Mouse (Mus musculus) thymus, postnatal 25 days (tissue): ENCODE data around the gene Acox1.
A peak's percentile ranks its signal among the peaks of the same experiment; 100 is the strongest.

Source experiments
- DNase-seq: peaks from one replicate; pipeline ENCODE4 v3.0.0; 2022

Gene Acox1

DNA sequence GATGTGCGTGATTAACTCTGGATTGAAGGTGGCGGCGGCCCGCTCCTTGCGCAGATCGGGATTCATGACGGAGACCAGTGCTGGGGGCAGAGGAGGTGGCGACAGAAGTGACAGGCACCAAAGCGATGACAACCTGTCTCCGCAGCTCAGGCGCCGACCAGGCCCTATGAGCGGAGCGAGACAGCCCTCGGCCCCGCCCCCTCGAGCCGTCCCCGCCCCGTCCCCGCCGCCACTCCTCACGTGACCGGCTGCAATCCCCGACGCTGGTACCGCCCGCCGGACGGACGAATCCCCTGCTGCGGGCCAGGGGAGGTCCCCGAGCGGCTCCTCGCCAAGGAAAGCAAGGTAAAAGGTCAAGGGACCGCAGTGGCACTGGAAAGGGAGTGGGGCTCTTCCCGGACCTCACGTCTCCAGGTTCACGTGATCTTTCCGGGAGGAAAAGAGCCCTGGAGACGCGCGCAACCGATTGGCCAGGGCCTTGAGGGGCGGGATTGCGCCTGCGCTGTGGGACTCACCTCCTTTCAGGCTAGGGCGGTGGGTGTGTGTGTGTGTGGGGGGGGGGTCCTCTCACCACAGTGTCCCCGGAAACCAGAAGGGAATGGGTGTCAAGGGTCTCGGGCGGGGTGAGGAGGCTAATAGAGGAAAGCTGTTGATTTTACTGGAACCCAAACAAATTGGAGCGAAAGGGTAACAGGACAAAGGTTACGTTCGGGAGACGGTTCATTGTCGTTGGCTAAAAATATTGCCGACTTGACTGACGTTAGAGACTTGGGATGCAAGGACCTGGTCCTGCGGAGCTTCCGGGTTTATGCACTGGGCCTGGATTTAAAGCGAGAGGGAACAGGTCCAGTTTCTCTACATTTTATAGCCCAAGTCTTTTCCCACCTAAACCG, at the start of gene Acox1, which contains the start of gene Ten1:
TSS of gene Acox1 (minus strand) at position 407 of the 893 bp plus-strand sequence.
TSS of gene Ten1 (plus strand) at position 217 of the 893 bp plus-strand sequence.
- peak; percentile 98 for DNase-seq

DNA sequence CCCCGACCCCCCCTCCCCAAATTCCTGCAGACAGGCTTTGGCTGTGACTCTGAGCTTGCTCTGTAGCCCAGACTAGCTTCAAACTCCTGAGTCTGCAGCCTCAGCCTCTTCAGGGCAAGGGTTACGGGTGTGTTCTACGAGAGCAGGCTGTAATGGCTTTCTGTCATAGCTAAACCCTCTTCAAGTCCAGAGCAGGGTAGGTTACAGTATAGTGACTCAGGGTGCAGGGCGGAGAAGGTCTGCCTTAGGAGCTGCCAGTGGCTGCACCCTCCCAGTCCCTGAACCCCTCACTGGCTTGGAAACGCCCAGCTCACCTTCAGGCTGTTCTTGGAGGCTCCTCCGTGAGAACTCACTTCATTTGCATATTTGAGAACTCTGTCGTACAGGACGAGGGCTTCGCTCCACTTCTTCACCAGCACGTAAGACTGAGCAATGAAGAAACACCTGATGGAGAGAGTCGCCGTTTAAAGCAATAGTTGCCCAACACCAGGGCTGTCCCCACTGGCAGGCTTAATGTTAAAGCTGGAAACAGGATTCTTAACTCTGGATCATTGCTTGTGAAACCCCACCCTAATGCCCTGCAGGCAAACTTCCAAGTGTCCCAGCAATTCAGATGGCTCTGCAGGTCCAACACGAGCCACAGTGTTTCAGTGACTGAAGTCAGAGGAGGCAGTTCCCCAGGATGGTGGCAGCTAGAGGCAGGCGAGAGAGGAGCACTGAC, 48.8 kb upstream of the Acox1 start:
- no peak for DNase-seq

DNA sequence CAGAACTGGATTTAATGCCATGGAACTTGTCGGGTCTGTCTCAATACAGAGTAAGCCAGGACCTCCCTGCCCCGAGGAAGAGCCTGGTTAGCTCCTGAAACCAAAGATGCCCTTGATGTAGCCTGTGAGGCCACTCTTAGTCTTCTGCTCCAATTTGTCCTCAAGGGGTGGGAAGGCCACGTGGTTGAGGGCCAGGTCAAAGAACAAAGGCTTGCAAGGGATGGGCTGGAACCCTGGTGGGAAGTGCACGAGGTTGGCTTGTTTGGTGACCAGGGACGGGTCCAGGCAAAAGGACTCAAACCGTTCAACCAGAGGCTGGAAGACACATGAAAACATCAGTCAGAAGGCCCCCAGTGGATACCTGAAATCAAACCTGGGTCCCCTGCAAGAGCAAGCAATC, 46.8 kb upstream of the Acox1 start:
- DNase-seq: no peak

DNA sequence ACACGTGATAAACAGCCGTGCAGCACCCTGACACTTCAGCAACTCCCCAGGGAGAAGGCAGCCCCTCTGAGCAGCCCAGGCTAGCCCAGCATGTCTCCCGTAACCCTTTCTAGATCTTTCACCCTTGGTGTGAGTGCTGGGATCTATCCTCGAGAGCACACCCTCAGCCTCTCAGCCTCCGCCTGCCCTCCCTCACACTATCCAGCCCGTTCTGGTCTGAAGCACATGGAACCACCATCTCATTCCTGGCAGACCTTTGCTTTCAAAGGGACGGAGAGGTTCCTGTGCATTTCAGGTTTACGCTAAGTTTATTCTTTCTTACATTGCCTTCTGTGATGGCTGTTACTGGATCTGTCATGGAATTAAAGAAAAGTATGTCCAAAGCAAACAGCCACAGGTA, 45.7 kb upstream of the Acox1 start:
- DNase-seq: no peak

DNA sequence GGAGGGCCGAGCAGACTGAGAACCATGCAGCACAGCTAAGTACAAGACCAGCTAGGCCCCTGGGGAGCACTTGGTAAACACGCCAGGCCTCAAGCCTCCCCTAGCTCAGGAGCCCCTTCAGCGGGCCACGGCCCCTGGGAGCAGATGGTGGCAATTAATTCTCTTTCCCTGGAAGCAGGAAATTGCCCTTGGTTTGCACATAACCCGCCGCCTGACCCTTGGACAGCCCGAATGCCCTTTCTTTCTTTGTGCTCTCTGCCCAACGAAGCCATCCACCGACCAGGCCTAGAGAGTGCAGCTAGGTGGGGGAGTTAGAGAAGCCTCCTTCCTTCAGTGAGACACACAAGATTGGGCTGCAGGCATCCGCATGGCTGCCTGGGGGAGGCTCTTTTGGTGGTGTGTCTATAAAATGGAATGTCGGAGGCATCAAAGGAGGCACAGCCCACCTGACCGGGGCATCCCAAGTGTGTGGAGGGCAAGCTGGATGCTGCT, 42.9 kb upstream of the Acox1 start:
- no peak for DNase-seq

DNA sequence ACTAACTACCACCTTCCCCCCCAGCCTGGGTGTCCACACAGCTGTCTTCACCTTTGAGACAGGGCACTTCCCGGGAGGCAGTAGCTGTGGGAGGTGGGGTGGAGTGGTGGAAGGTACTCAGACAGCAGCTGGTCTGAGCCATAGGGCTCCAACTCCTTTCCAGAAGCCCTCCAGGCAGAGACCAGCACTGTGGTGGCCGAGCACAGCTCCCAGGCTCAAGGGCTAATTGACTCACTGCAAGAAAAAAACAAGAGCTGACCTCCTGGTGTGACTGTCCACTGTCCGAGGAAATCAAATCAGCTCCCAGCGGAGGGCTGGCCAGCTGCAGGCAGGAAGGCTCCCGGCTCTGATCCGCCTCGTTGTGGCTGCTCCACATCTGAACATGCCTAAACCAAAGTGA, 41.0 kb upstream of the Acox1 start:
- DNase-seq: no peak

DNA sequence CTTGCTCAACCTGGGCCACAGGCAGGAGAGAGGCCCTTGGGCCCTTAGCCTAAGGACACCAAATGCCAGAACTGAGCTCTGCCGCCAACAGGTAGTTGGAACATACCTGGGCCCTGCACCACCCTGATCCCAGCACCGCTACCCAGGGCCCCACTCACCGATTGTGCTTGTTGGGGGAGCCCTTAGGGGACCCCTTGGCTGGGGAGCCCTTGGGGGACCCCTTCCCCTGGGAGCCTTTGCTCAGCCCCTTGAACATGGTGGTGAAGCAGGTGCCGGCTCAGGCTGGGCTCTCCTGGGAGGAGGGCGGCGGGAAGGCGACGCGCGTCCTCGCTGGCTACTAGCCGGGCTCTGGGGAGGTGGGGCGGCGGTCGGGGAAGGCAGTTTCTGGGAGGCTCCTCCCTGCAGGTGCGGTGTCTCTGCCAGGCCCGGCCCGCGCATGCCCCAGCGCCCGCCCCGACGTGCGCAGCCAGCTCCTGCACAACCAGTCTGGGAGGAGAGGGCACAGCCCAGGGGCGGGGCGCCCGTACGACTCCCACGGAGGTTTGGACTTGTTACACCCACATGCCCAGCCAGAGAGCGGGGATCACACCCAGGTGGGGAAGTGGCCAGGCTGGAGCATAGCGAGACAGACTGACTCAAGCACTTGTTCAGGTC, 39.0 kb upstream of the Acox1 start, which contains the start of gene Evpl:
TSS of gene Evpl (minus strand) at position 336 of the 654 bp plus-strand sequence.
- DNase-seq: peak; percentile 72

DNA sequence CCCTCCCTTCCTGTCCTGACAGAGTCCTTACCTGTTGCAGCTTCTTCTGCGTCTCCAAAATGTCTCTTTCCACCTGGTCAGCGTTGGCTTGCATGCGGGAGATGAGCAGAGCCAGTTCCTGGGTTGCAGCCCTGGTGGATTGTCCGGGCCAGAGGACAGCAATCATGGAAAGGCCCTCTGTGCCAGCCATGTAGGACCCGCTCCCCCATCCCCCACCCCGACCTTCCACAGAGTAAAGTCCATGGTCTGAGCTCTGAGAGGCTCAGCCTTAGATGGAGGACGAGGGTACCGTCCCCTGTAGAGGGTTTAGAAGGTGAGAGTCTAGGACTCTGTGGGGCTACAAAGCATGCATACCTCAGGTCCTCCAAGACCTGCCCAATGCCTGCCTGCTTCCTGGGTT, 36.1 kb upstream of the Acox1 start:
- no peak for DNase-seq

DNA sequence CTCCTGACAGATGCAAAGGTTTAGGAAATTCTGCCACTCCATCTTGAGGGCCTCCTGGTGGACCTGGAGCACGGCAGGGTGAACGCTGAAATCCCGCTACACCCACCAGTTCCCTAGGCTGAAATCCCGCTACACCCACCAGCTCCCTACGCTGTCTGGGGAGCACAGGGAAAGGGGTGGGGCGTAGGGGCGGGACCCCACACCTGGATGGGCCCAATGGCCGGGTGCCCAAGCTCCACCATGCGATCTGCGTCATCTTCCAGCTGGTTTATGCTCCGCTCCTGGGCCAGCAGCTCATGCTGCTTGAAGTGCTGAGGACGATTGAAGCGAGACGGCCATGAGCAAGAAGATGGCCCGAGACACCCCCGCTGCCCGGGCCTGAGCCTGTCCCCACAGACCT, 33.6 kb upstream of the Acox1 start:
- DNase-seq: no peak

DNA sequence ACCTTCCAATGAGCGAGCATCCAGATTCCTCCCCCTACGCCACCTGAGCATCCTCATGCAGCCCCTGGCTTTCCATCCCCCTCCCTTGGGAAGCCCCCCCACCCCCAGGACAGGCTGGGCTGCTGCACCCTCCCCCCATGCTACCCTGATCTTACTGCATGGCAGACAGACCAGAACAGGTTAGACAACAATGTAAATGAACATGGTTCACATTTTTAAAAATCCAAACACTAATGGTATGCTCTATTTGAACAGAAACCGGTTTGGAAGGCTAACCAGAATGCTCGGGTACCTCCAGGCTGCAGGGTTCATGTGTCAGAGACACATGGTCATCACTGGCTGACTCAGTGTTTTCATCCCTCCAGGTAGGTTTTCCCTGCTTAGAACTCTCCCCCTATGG, 29.9 kb upstream of the Acox1 start:
- no peak for DNase-seq

DNA sequence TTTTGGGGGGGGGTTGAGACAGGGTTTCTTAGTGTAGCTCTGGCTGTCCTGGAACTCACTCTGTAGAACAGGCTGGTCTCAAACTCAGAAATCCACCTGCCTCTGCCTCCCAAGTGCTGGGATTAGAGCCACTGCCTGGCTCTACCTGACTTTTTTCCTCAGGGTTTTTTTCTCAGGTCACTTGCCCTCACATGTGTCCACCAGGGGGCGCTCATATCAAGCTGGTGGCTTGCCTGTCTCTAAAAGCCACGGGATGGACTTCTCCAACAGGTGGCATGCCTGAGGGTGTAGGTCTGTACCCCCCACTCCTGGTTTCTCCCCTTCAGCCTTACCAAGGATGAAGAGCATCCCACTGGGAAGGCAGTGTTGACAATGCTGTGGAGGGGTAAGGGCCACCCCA, 27.6 kb upstream of the Acox1 start:
- peak; percentile 86 for DNase-seq

DNA sequence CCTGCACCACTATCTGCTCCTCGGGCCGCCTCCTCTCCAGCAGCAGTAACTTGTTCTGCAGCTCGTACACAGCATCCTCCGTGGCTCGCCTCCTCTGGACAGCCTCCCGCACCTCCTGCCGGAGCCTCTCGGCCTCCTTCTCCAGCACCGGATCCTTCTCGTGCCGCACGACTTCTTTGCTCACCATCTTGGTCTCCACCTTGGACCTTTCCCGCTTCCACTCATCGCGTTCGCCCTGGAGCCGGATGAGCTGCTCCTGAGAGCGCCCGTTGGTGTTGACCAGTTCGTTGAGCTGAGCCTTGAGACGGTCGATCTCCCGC, 23.9 kb upstream of the Acox1 start:
- DNase-seq: no peak

DNA sequence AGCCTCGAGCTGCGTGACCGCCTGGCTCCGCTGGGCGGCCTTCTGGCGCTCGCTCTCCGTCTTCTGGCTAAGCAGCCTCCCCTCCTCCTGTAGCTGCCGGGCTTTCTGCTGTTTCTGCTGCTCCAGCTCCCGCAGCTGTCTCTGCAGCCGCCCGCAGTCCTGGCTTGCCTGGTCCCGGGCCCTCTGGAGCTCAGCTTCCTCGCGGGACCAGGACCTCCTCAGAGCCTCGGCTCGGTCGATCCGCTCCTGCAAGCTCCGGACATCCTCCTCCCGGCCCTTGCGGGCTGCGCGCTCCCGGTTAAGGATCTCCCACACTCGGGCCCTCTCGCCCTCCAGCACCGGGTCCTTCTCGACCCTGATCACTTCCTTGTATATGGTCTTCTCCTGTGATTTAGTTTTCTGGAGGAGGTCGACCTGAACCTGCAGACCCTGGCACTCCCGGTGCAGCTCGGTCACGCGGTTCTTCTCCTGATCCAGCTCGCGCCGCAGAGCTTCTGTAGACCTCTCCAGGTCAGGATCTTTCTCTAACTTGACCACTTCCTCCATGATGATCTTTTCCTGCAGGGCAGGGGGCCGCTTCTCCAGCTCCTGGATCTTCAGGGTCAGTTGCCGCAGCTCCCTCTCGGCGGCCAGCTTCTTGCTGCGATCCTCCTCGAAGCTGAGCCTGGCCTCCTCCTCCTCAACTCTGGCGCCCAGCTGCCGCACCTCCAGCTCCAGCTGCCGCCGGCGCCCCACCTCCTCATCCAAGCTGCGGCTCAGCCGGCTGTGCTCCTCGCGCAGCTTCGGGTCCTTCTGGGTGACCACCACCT, 23.3 kb upstream of the Acox1 start:
- no peak for DNase-seq

DNA sequence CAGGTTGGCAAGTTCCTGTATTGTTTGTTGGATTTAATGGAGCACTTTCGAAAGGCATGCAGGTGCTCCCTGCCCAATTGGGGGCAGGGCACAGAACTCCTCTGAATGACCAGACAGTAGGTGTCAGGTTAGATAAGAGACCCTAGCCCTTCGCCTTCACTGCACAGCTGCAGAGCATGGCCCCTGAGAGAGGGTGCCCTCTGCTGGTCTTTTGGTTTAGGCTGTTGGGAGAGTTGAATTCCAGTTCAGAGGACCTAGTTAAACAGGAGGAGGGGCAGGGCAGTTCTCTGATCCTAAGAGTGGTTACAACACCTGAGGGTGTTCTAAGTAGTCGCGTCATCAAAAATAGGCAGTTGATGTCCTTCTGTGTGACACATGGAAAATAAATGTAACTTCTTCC, 21.0 kb upstream of the Acox1 start:
- peak; percentile 74 for DNase-seq

DNA sequence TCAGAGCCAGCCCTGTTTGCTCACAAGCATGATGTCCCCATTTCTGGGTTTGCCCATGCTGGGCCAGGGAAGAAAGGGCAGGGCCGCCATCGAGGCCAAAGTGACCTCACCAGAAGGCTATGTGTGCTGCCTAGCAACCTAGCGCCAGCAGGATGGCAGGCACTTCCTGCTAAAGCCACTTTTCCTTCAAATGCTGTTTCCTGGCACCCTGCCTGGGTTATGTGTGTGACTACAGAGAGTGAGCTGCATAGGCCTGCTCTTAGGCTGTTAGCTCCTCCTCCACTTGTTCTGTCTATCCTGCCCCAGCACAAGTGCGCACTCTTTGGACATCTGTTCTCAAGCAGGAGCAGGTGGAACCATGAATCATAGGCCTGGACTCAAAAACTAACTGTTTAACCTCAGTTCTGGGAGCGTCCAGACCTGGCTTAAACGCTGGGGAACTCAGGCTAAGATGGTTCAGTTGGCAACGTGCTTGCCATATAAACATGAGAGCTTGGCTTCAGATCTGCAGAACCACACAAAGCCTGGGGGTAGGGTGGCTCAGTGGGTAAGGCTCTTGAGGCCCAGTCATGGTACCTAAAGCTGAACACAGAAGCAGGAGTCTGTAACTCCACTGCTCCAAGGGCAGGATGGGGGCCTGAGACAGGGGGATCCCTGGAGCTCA, 20.0 kb upstream of the Acox1 start:
- DNase-seq: peak; percentile 22

DNA sequence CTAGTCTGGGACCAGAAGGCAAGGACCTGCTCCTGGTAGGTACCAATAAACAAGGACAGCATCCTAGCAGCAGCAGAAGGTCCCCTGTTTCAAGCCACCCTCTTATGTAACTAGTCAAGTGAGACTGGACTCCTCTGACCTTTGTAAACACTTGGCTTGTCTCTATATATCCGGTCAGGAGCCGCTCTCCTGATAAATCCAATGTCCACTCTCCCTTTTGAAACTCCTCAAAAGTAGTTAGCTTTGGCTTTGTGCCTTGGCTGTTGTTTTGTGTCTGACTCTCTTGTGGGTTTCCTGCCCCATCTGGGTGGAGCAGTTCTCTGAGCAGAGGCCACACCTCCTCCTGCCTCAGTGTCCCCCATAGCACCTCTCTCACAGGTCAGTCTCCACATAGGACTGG, 19.4 kb upstream of the Acox1 start:
- DNase-seq: no peak

DNA sequence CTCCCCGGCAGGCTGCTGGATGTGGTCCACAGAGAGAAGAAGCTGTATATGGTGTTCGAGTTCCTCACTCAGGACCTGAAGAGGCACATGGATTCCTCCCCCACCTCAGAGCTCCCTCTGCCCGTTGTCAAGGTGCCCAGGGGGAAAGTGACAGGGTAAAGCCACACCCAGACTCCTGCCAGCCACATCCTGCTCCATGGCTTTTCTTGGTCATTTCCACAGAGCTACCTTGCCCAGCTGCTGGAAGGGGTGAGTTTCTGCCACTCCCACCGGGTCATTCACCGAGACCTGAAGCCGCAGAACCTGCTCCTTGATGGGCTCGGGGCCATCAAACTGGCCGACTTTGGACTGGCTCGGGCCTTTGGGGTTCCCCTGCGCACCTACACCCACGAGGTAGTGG, 17.7 kb upstream of the Acox1 start:
- no peak for DNase-seq

DNA sequence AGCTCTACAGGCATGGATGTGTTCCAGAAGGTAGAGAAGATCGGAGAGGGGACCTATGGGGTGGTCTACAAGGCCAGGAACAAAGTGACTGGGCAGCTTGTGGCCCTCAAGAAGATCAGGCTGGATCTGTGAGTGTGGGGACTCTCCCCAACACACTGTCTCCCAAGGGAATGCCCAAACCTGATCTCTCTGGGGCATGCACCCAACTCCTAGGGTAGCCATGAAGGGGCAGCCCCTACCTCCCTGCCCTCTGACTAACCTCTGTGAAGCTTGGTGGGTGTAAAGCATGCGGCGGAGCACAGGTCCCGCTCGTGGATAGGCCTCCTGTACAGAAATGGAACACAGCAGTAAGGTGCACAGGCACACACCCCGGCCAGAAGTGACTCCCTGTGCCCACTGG, 17.1 kb upstream of the Acox1 start:
- DNase-seq: no peak

DNA sequence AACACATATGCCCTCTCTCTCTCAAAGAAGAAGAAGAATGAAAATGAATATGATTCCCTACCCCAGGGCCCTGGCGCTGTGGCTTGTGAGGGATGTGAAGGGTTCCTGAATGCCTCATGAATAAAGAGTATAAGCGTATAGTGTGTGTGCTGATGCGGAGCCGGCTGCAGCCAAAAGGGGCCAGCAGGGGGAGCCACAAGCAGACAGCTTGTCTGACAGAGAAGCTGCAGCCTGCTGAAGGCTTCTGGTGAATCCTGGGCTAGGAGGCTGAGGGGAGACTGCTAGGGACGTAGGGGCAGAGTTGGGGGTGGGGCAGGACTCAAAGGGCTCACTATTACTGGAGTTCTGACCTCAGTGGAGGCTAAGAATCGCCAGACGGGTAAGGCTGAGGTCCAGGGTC, 16.3 kb upstream of the Acox1 start:
- DNase-seq: peak; percentile 30

DNA sequence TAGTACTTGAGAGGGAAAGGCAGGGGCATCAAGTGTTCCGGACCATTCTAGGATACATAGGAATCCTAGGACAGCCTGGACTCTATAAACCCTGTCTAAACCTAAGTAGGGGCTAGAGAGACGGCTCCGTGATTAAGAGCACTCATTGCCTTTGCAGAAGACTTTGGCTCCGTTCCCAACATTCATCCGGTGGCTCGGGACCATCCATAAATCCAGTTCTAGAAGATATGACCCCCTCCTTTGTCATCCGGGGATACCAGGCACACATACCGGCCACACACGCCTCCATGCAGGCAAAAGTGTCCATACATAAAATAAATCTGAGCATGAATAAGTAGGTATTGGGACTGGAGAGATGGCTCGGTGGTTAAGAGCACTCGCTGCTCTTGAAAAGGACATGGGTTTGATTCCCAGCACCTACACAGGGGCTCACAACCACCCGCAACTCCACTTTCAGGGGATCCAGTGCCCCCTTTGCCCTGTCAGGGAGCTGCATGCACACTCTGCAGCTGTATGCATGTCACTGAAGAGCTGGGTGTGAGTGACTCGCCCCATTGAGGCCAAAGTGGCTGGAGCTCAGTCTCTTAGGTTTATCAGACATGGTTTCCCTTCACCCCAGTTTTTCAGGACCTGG, 15.1 kb upstream of the Acox1 start:
- no peak for DNase-seq

DNA sequence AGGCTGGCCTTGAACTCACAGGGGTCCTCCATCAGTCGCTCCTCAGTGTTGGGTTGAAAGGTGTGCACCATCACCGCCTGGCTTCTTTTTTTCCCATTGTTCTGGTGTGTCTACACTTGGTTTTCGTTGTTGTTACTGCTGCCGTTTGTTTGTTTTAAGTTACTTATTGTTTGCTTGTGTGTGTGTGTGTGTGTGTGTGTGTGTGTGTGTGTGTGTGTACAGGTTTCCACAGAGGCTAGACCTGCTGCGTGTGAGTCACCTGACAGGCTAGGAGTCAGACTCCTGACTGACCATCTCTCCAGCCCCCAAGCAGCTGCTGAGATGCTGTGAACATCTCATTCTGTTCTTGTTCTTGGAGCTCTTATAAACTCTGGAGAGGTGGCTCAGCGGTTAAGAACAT, 14.0 kb upstream of the Acox1 start:
- DNase-seq: no peak

DNA sequence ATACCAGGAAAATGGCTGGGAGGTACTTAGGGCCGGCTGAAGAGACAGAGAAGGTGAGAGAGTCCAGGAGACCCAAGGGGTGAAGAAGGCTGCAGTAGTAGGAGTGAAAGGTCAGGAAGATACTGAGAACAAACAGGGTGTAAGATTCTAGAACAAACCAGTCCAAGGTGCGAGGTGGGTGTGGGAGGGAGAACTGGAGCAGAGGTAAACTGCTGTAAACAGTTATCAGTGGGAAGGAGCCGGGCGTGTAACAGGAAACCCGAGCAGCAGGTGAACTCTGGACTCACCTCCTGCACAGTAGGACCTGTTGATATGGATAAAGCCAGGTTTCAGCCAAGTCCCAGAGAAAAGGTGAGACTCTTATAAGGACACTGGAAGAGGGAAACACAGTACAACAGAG, 11.9 kb upstream of the Acox1 start:
- DNase-seq: no peak
